Mouse (Mus musculus) gastrocnemius, adult 8-10 months (tissue): ENCODE data around the gene Hist3h2a. TPM values are rescaled to one million over a fixed set of nuclear protein-coding genes. Genes with fewer than 3 reads are reported as not detected.
"Not testable (repeated sequence)": the region's sequence is repeated elsewhere in the genome, so short reads cannot be mapped to it uniquely, and the experiment has no call there.

Source experiments
- DNase-seq, 2 experiments: peaks; one replicate each; pipeline ENCODE4 v3.0.0; 2022; ENCODE audit warnings: low spot score in 2 of 2
- total RNA-seq, 4 experiments: library from RNA; stranded (reverse); gene quantifications; 2 replicates each; pipeline ENCODE4 v1.2.4; 2022

Hist3h2a gene
- total RNA-seq, 4 experiments from 2014 or later: 8.9 to 14.8 (median 11.5) TPM

GRCm38 (mm10) chr11:58947798-58948528, 6.5 kb upstream of the Hist3h2a start:
- DNase-seq: no peak

GRCm38 (mm10) chr11:58948542-58949479, 5.7 kb upstream of the Hist3h2a start, which contains the start of gene Hist3h2ba:
TSS of gene Hist3h2ba (plus strand) at chr11:58948920.
- no peak for DNase-seq

GRCm38 (mm10) chr11:58949480-58950431, 4.7 kb upstream of the Hist3h2a start:
- DNase-seq: no peak

- no peak for DNase-seq
These were observed 3.3 kb upstream of the Hist3h2a start for GRCm38 (mm10) chr11:58951210-58951609.

GRCm38 (mm10) chr11:58953351-58954169, 925 bp upstream of the Hist3h2a start:
- DNase-seq: no peak

- DNase-seq: not testable (repeated sequence)
These were observed 390 bp upstream of the Hist3h2a start for GRCm38 (mm10) chr11:58954170-58954419.

- DNase-seq: no peak
These were observed 820 bp downstream of the Hist3h2a start for GRCm38 (mm10) chr11:58955143-58955867.

- no peak for DNase-seq
These were observed 1.4 kb downstream of the Hist3h2a start for GRCm38 (mm10) chr11:58955868-58956257.

GRCm38 (mm10) chr11:58957226-58957914, 2.9 kb downstream of the Hist3h2a start:
- no peak for DNase-seq

GRCm38 (mm10) chr11:58958536-58958935, 4.1 kb downstream of the Hist3h2a start:
- DNase-seq: no peak

GRCm38 (mm10) chr11:58959186-58959825, 4.8 kb downstream of the Hist3h2a start:
- no peak for DNase-seq

- peak in 1 of 2 experiments; percentile 42 for DNase-seq
These were observed 5.5 kb downstream of the Hist3h2a start for GRCm38 (mm10) chr11:58959921-58960465.

GRCm38 (mm10) chr11:58961364-58962177, 7.1 kb downstream of the Hist3h2a start:
- DNase-seq: no peak

- no peak for DNase-seq
These were observed 9.1 kb downstream of the Hist3h2a start for GRCm38 (mm10) chr11:58963543-58963942.

GRCm38 (mm10) chr11:58964216-58964615, 9.7 kb downstream of the Hist3h2a start:
- DNase-seq: no peak

- DNase-seq: no peak
These were observed 10.7 kb downstream of the Hist3h2a start for GRCm38 (mm10) chr11:58965001-58965760.

- no peak for DNase-seq
These were observed 12.9 kb downstream of the Hist3h2a start for GRCm38 (mm10) chr11:58967346-58967745.
